Mouse (Mus musculus) liver, embryonic 13.5 days (tissue): Measurements from ENCODE around the gene Tspo2. TPM values are rescaled to one million over a fixed set of nuclear protein-coding genes. Genes with fewer than 3 reads are reported as not detected.

ENCODE experiments used
- ATAC-seq: fragments of 200-750 bp; cut with Nextera tagmentation; 2 replicates; pipeline ENCODE4 v1.8.0; 2017; ENCODE audit warnings: low read depth, mild to moderate bottlenecking, moderate number of reproducible peaks, moderate library complexity
- DNase-seq: peaks from one replicate; pipeline ENCODE4 v3.0.0; 2022
- H3K27ac ChIP-seq: fragments of 300-500 bp; sonication (generic); 2 replicates; pipeline ENCODE4 v1.5.1; 2015; ENCODE audit warnings: moderate library complexity, mild to moderate bottlenecking, inconsistent platforms
- H3K27me3 ChIP-seq: fragments of 300-500 bp; sonication (generic); 2 replicates; pipeline ENCODE4 v1.6.1; 2015; ENCODE audit warnings: mild to moderate bottlenecking, inconsistent platforms
- H3K36me3 ChIP-seq: fragments of 300-500 bp; sonication (generic); 2 replicates; pipeline ENCODE4 v1.6.1; 2015; ENCODE audit warnings: mild to moderate bottlenecking, inconsistent platforms
- H3K4me1 ChIP-seq: fragments of 300-500 bp; sonication (generic); replicated peaks from 2 replicates; pipeline ENCODE4 v1.6.1; 2015; ENCODE audit warnings: inconsistent platforms
- H3K4me2 ChIP-seq: fragments of 300-500 bp; sonication (generic); 2 replicates; pipeline ENCODE4 v1.6.1; 2015; ENCODE audit warnings: inconsistent platforms, mild to moderate bottlenecking, moderate library complexity
- H3K4me3 ChIP-seq: fragments of 300-500 bp; sonication (generic); replicated peaks from 2 replicates; pipeline ENCODE4 v1.5.1; 2015; ENCODE audit warnings: mild to moderate bottlenecking, inconsistent platforms
- H3K9ac ChIP-seq: fragments of 300-500 bp; sonication (generic); 2 replicates; pipeline ENCODE4 v1.6.1; 2015; ENCODE audit warnings: mild to moderate bottlenecking, inconsistent platforms
- H3K9me3 ChIP-seq: fragments of 300-500 bp; sonication (generic); replicated peaks from 2 replicates; pipeline ENCODE4 v1.6.1; 2016; ENCODE audit warnings: inconsistent platforms
- WGBS: fragments of 180-500 bp; shearing (Covaris S2); methylation state at CpG from one replicate; pipeline ENCODE4 v1.1.7; 2015; ENCODE audit not compliant: insufficient replicate concordance; 5-methylcytosine and 5-hydroxymethylcytosine counted together
- polyA plus RNA-seq: library from polyadenylated mRNA; unstranded; fragments of >200 nt; fragmentation: Nextera tagmentation; extraction: Ambion mirVana; gene quantifications from 2 replicates; pipeline ENCODE4 v1.2.1, GENCODE M21; 2015

The Tspo2 gene
- polyA plus RNA-seq, 1 experiment from 2014 or later, result 152 TPM

DNA sequence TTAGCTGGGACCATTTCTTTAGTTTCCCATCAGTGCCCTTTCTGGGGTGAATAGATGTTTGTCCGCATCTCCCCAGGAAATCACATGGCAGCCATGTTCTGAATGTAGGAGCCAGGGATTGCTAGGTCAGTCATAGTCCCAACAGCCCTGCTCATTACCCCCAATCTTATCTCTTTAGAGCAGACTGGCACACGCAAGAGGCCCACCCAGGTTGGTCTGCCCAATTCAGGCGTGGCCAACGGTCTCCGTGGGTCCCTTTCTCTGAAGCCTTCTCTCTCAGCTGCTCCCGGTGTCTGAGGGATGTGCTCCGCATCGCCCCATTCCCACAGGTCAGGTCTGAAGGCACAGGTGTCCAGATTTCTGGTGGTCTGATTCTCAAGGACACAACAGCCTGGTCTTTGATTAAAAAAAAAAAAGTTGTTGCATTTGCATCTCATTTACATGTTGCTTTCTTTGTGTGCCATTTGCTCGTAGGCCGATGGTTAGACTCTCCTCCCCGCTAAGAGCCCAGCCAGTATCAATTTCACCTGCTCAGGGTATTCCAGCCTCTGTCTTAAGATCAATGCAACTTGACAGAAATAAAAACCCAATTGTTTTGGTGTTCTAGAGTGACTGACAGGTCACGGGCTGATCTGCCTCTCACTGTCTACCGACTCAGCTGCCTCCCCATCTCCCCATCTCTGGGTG is 513 bp downstream of the Tspo2 start:
- Histone ChIP-seq H3K4me1 (peaks cover 86% of the 10 kb centered on the region), H3K36me3 (peaks cover 27% of the 10 kb centered on the region), H3K9me3 (no peaks in the 10 kb centered on the region), H3K9ac (peak overlapping the region; percentile 85), H3K4me2 (peak overlapping the region; percentile 65), H3K27me3 (no peaks in the 10 kb centered on the region), H3K27ac (peak overlapping the region; percentile 99), H3K4me3 (peak overlapping the region; percentile 69)
- ATAC-seq (peak; percentile 87), DNase-seq (peak; percentile 81)
- WGBS, result 16% methylated on average over 13 of the region's 13 CpGs

DNA sequence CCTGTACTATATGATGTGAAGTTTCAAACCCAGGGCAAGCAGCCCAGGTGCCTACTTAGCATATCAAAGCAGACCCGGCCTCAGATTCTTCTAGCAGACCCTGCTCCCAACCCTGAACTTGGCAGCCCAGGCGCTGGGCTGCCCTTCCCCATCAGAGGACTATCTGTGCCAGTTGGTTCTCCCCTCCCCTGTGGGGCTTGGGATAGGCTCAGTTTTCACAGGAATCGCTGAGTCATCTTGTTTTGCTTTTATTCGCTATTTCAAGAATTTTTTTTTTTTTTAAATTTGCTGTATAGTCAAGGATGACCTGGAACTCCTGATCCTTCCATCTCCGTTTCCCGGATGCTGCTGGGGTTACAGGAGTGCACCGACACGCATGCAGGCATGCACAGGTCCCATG is 3.6 kb downstream of the Tspo2 start:
- no peak for DNase-seq
- Histone ChIP-seq H3K4me1 (peaks cover 73% of the 10 kb centered on the region), H3K27ac (peak overlapping the region; percentile 99), H3K9me3 (no peaks in the 10 kb centered on the region), H3K4me2 (peak overlapping the region; percentile 65), H3K36me3 (peaks cover 27% of the 10 kb centered on the region), H3K27me3 (no peaks in the 10 kb centered on the region), H3K9ac (peak overlapping the region; percentile 85), H3K4me3 (peak overlapping the region; percentile 69)
- ATAC-seq, result peak; percentile 47
- 49% methylated on average over 8 of the region's 8 CpGs for WGBS

DNA sequence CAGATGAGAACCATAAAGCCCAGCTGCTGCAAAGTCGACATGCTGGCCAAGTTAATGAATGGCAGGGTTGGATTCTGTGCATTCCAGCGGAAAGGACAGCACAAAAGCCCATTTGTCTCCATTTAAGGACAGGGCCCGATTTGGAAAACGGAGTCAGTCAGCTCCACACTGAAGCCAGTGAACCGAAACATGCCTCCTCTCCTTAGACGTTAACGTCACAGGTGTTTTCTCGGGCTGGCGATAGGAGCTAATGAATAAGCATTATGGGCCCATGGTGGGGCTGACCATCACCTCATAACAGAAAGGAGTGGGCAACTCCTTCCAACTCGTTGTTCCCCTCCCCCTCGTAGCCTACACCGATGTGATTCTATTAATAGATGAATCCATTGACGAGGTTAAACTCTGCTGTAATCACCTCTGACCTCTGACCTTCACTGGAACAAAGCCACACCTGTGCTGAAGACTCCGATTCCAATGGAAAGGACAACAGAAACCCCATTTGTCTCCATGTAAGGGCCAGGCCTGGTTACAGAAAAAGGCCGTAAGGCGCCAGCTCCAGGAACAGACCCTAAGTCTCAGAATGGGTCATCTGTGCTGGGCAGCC is 7.7 kb downstream of the Tspo2 start:
- Histone ChIP-seq H3K9me3 (no peaks in the 10 kb centered on the region), H3K4me3 (no peak overlapping the region), H3K27ac (no peak overlapping the region; the same call in 1 of the 2 replicates), H3K36me3 (peaks cover 13% of the 10 kb centered on the region), H3K4me2 (no peak overlapping the region), H3K9ac (no peak overlapping the region), H3K4me1 (peaks cover 43% of the 10 kb centered on the region), H3K27me3 (no peaks in the 10 kb centered on the region)
- DNase-seq (no peak), ATAC-seq (no peak)
- WGBS, result 81% methylated on average over 16 of the region's 16 CpGs

DNA sequence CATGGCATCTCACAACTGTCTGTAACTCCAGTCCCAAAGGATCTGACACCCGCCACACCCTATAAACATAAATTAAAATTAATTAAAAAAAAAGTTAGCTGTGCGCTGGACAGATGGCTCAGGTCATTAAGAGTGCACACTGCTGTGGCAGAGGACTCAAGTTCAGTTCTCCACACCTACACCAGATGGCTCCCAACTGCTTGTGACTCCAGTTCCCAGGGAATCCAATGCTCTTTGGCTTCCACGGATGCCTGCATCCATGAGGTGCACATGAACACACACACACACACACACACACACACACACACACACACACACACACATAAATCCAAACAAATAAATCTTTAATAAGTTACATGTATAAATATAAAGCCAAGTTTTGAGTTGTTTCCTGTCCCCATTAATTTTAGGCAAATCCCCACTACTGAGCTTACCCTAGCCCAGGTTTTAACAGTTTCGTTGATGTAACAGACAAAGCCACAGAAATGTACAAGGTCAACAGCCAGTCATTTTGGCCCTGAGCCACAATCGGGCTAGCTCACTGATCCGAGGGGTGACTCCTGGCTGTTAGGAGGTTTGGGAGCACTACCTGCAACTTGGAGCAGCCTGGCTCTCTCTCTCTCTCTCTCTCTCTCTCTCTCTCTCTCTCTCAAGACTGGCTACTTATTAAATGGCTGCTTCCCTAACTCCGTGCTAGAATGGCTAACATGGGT is 8.4 kb downstream of the Tspo2 start:
- no peak overlapping the region for H3K27ac ChIP-seq
- ATAC-seq, result no peak
- H3K4me2 ChIP-seq, result no peak overlapping the region
- H3K4me1 ChIP-seq, result peaks cover 37% of the 10 kb centered on the region
- no peak overlapping the region for H3K9ac ChIP-seq
- no peaks in the 10 kb centered on the region for H3K9me3 ChIP-seq
- WGBS, result 73% methylated on average over 7 of the region's 7 CpGs
- DNase-seq, result no peak
- peaks cover 8% of the 10 kb centered on the region for H3K36me3 ChIP-seq
- no peak overlapping the region for H3K4me3 ChIP-seq
- no peaks in the 10 kb centered on the region for H3K27me3 ChIP-seq

DNA sequence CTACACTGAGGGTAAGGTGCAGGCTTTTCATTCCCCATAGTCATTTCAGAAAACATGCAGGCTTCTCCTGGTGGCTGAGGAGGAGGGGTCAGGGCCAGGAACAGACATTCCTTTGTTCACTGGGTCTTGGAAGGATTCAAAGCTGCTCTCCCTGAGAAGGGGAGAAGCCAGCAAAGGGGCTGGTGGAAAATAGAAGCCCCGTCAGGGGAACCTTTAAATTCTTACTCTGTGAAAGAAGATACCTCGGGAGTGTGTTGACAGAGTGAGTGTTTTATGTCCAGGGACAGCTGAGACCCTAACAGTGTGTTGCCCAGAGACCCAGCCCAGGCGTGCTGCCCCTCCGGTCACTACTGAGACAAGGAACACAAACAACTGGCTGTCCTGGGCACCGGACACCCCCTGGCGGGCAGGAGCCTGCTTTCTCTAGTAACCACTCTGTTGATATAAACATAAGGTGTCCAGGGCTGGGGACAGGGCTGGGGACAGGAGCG is 13.9 kb downstream of the Tspo2 start:
- ATAC-seq (no peak), DNase-seq (no peak)
- Histone ChIP-seq H3K27me3 (no peaks in the 10 kb centered on the region), H3K4me2 (no peak overlapping the region), H3K9ac (no peak overlapping the region), H3K9me3 (no peaks in the 10 kb centered on the region), H3K4me1 (peaks cover 30% of the 10 kb centered on the region), H3K27ac (no peak overlapping the region), H3K36me3 (no peaks in the 10 kb centered on the region), H3K4me3 (no peak overlapping the region)
- WGBS, result 64% methylated on average over 7 of the region's 7 CpGs

DNA sequence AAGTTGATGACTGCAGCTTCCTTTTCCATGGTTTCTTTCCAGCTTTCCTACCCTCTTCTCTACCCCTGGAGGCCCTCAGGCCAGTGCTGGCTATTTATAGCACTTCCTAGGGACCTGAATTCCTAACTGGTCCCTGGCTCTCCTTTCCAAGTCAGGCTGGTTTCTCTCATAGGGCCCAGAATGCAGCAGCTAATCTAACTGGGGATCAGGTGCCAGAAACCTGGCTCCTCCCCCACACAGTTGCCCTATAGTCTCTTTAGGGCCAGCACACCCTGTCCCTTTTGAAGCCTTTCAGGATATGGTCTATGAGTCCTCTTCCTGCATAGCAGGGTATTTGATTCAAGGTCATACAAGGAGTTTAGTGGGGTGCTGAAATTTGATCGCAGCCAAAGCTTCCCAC is 14.8 kb downstream of the Tspo2 start:
- Histone ChIP-seq H3K9ac (no peak overlapping the region), H3K36me3 (no peaks in the 10 kb centered on the region), H3K27ac (no peak overlapping the region), H3K4me2 (no peak overlapping the region), H3K27me3 (no peaks in the 10 kb centered on the region), H3K4me1 (peaks cover 40% of the 10 kb centered on the region), H3K9me3 (no peaks in the 10 kb centered on the region), H3K4me3 (no peak overlapping the region)
- 82% methylated on average over 1 of the region's 1 CpGs for WGBS
- DNase-seq (no peak), ATAC-seq (no peak)

DNA sequence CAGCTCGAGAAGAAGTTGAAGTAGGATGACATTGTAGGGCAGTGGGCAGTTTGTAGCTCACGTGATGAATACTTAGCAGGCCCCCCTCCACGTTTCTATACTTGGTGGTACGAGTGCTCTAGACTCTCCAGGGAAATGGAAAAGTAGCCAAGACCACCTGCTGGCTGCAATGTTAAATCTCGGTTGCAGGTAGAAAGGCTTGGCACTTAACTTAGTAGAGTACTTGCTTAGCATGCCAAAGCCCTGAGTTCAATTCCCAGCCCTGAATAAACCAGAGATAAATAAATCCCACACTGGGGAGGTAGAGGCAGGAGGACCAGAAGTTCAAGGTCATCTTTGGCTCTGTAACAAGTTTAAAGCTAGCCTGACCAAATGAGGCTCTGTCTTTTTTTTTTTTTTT is 16.8 kb downstream of the Tspo2 start:
- no peaks in the 10 kb centered on the region for H3K27me3 ChIP-seq
- H3K4me3 ChIP-seq, result no peak overlapping the region
- peaks cover 56% of the 10 kb centered on the region for H3K4me1 ChIP-seq

DNA sequence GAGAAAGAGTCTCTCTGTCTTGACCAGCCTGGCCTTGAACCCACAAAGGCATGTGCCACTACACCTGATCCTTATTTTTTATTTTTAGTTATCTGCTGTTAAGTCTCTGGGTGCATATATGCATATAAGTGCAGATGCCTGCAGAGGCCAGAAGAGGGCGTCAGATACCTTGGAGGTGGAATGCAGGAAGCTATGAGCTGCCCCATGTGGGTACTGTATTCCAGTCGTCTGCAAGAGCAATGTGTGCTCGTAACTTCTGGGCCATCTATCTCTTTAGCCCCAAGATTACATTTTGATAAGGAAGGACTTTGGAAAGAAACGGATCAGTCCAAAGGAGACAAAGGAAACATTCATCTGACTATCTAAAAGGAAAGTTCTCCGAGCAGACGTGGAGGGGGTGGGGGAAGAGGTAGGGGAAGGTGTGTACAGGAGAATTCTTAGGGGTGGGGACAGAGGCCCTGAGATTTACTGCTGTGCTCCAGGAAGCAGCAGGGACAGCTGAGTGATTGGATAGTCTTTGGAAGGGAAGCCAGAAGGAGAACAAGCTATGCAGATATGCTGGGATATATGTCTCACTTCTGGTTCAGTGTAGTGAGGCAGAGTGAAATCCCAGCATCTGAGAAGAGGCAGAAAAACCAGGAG is 17.5 kb downstream of the Tspo2 start:
- H3K36me3 ChIP-seq, result no peaks in the 10 kb centered on the region
- WGBS, result 56% methylated on average over 6 of the region's 6 CpGs
- DNase-seq (no peak), ATAC-seq (no peak)
- no peak overlapping the region for H3K9ac ChIP-seq
- no peak overlapping the region for H3K4me2 ChIP-seq
- no peaks in the 10 kb centered on the region for H3K9me3 ChIP-seq
- H3K4me3 ChIP-seq, result no peak overlapping the region
- peaks cover 56% of the 10 kb centered on the region for H3K4me1 ChIP-seq
- H3K27ac ChIP-seq, result no peak overlapping the region
- H3K27me3 ChIP-seq, result no peaks in the 10 kb centered on the region

More for the DNA sequence above, 16.8 kb downstream of the Tspo2 start:
- H3K9me3 ChIP-seq, result no peaks in the 10 kb centered on the region
- ATAC-seq (no peak), DNase-seq (no peak)
- no peaks in the 10 kb centered on the region for H3K36me3 ChIP-seq
- H3K27ac ChIP-seq, result no peak overlapping the region
- H3K9ac ChIP-seq, result no peak overlapping the region
- no peak overlapping the region for H3K4me2 ChIP-seq
- 72% methylated on average over 5 of the region's 5 CpGs for WGBS

DNA sequence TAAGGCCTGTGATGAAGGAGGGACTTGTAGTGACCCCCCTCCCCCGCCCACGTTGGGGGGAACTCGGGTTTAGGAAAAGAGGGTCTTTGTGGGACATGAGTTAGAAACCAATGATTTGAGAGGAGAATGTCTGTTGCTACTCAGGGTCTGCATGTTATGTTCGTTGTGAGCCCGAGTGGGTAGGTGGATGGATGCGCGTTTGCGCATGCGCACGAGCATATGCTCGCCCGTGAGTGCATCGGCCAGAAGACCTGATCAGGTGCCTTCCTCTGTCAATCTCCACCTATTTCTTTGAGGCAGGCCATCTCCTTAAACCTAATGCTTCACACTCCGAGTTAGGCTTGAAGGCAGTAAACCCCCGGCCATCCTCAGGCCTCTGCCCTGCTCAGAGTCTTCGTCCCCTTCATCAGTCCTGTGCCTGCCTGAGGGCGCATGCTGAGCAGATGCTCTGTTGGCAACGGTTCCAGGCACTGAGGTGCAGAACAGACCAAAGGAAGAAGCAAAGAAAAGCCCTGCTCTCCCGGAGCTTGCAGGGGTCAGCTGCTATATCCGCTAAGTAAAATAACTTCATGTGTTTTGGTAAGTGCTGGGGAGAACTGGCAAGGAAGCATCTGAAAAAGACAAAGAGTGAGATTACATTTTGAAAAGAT is 18.2 kb downstream of the Tspo2 start:
- 0 out of 2 replicates have a peak overlapping the region, but pooled peaks have one; percentile 9 for H3K9ac ChIP-seq

DNA sequence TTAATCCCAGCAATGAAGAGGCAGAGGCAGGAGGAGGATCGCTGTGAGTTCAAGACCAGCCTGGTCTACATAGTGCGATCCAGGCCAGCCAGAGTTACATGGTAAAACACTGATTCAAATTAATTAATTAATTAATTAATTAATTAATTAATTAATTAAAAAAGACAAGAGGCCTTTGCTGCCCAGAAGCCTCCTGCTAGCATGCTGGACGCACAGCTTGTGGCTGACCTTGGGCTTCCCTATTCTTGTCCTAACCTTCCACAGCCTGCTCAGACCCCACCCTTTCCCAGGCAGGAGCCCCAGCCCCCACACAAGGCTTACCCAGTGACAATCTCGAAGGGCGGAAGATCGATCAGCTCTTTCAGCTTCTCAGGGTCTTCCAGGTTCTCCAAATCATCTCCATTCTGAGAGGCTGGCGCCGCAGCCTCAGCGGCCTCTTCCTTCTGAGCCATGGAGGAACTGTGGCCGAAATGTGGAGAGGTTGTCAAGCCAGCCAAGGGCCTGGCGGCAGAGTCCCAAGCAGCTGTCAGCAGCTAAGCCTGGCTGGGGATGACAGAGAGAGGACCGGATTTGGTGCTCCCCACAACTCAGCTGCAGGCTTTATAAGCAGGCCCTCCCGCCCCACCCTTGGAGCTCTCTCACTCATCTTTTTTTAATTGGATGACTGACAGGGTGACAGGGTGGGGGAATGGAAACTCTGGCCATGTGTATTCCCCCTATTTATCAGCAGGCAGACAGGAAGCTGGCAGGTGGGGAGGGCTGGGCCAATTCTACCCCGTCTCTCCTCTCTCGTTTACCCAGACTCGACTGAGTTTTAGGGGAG is 19.0 kb downstream of the Tspo2 start, which contains the start of gene Apobec2:
Gene Apobec2 (minus strand): TSS at position 773 of the 823 bp plus-strand sequence.
- DNase-seq, result no peak
- peak within 1 kb of the TSS; percentile 28; the same call in 1 of the 2 replicates for H3K4me2 ChIP-seq
- no peaks in the 10 kb centered on the region for H3K36me3 ChIP-seq
- 0 out of 2 replicates have a peak within 1 kb of the TSS, but pooled peaks have one; percentile 9 for H3K9ac ChIP-seq
- peaks cover 62% of the 10 kb centered on the region for H3K4me1 ChIP-seq
- ATAC-seq, result peak; percentile 67
- H3K9me3 ChIP-seq, result no peaks in the 10 kb centered on the region
- peak within 1 kb of the TSS; percentile 18; the same call in 1 of the 2 replicates for H3K27ac ChIP-seq
- no peak within 1 kb of the TSS for H3K4me3 ChIP-seq
- H3K27me3 ChIP-seq, result no peaks in the 10 kb centered on the region
- 32% methylated on average over 16 of the region's 16 CpGs for WGBS

More for the DNA sequence above, 18.2 kb downstream of the Tspo2 start:
- no peak overlapping the region for H3K4me3 ChIP-seq
- ATAC-seq (no peak), DNase-seq (no peak)
- 0 out of 2 replicates have a peak overlapping the region, but pooled peaks have one; percentile 28 for H3K4me2 ChIP-seq
- 0 out of 2 replicates have a peak overlapping the region, but pooled peaks have one; percentile 18 for H3K27ac ChIP-seq
- no peaks in the 10 kb centered on the region for H3K27me3 ChIP-seq
- WGBS, result 74% methylated on average over 20 of the region's 20 CpGs
- no peaks in the 10 kb centered on the region for H3K36me3 ChIP-seq
- H3K9me3 ChIP-seq, result no peaks in the 10 kb centered on the region
- H3K4me1 ChIP-seq, result peaks cover 63% of the 10 kb centered on the region
